In genomic region chr5:137652474-137652873, GRCm38 (mm10) we compare ENCODE assay signal across 8 mouse cellular contexts. TPM values are rescaled to one million over a fixed set of nuclear protein-coding genes. Genes with fewer than 3 reads are reported as not detected.
DNase-seq lines count a peak whose midpoint lies in the region; ATAC-seq and TF ChIP-seq lines count a peak whose summit lies in the region.

No protein-coding gene starts in this region.

- H3K4me3 ChIP-seq in forebrain, embryonic 11.5 days (ENCODE audit: low read depth, low read length) = no peak overlapping the region
- H3K4me3 ChIP-seq in forebrain, embryonic 12.5 days (replicated peaks) = no peak overlapping the region
- no peak overlapping the region for H3K4me3 ChIP-seq in hindbrain, embryonic 16.5 days (ENCODE audit: low read length)
- H3K4me3 ChIP-seq in liver, postnatal 0 days (ENCODE audit: low read depth, low read length) = no peak overlapping the region

- peak; percentile 84 for DNase-seq in forebrain, embryonic 11.5 days (ENCODE audit: low spot score)
- peak; percentile 64 to 68 for DNase-seq in B cell, adult 2 months
- DNase-seq in brain, embryonic 14.5 days (ENCODE audit: low read depth) = peak; percentile 77
- peak; percentile 81 for DNase-seq in liver, postnatal 0 days
- DNase-seq in retina, postnatal 1 day = peak; percentile 92

- peaks cover 3% of the 10 kb centered on the region; the same call in 1 of the 2 replicates for H3K4me1 ChIP-seq in forebrain, embryonic 11.5 days (replicated peaks; ENCODE audit: control insufficient read depth, insufficient read depth, low read length)
- H3K4me1 ChIP-seq in forebrain, embryonic 12.5 days = peaks cover 13% of the 10 kb centered on the region
- H3K4me1 ChIP-seq in hindbrain, embryonic 16.5 days (ENCODE audit: control insufficient read depth, insufficient read depth, low read depth, low read length) = peaks cover 6% of the 10 kb centered on the region; the same call in 1 of the 2 replicates
- peaks cover 3% of the 10 kb centered on the region; the same call in 1 of the 2 replicates for H3K4me1 ChIP-seq in liver, postnatal 0 days (ENCODE audit: insufficient read depth)

- peak; percentile 57; the same call in 1 of the 2 replicates for ATAC-seq in forebrain, embryonic 11.5 days (replicated peaks; ENCODE audit: low FRiP score)
- ATAC-seq in forebrain, embryonic 12.5 days (ENCODE audit: low FRiP score) = no peak; the same call in 1 of the 2 replicates
- peak; percentile 60 for ATAC-seq in erythroblast, adult 5-6 weeks (replicated peaks; ENCODE audit: low FRiP score, poor library complexity, severe bottlenecking)
- ATAC-seq in hindbrain, embryonic 16.5 days = no peak
- ATAC-seq in liver, postnatal 0 days = peak; percentile 46

- H3K9me3 ChIP-seq in forebrain, embryonic 11.5 days (ENCODE audit: control insufficient read depth, low read length) = no peaks in the 10 kb centered on the region
- H3K9me3 ChIP-seq in forebrain, embryonic 12.5 days = no peaks in the 10 kb centered on the region
- H3K9me3 ChIP-seq in hindbrain, embryonic 16.5 days (ENCODE audit: control insufficient read depth, low read length) = no peaks in the 10 kb centered on the region
- H3K9me3 ChIP-seq in liver, postnatal 0 days (ENCODE audit: low read length) = no peaks in the 10 kb centered on the region

- TF ChIP-seq EP300 in liver, postnatal 0 days (IDR thresholded peaks at IDR 0.05; ENCODE audit: low read depth) = no peak

- peak; percentile 85 for TF ChIP-seq CTCF in brain, embryonic 14.5 days (IDR thresholded peaks at IDR 0.05; ENCODE audit: borderline replicate concordance, extremely low read depth, insufficient read depth, insufficient read length)
- peak; percentile 86 for TF ChIP-seq CTCF in liver, postnatal 0 days (IDR thresholded peaks at IDR 0.05; ENCODE audit: low read depth)

- peaks cover 3% of the 10 kb centered on the region for H3K36me3 ChIP-seq in forebrain, embryonic 11.5 days (ENCODE audit: control insufficient read depth, insufficient read depth, low read length)
- H3K36me3 ChIP-seq in forebrain, embryonic 12.5 days (replicated peaks) = peaks cover 47% of the 10 kb centered on the region
- peaks cover 8% of the 10 kb centered on the region for H3K36me3 ChIP-seq in hindbrain, embryonic 16.5 days (ENCODE audit: control insufficient read depth, insufficient read depth, low read length)
- H3K36me3 ChIP-seq in liver, postnatal 0 days (replicated peaks; ENCODE audit: insufficient read depth, low read length) = peaks cover 47% of the 10 kb centered on the region

- no peak overlapping the region for H3K9ac ChIP-seq in forebrain, embryonic 11.5 days (ENCODE audit: low read length)
- no peak overlapping the region for H3K9ac ChIP-seq in forebrain, embryonic 12.5 days
- no peak overlapping the region for H3K9ac ChIP-seq in hindbrain, embryonic 16.5 days (ENCODE audit: low read depth, low read length)
- no peak overlapping the region for H3K9ac ChIP-seq in liver, postnatal 0 days (replicated peaks)

- no peak overlapping the region for H3K4me2 ChIP-seq in forebrain, embryonic 11.5 days (ENCODE audit: low read depth, low read length, severe bottlenecking)
- no peak overlapping the region for H3K4me2 ChIP-seq in forebrain, embryonic 12.5 days
- H3K4me2 ChIP-seq in hindbrain, embryonic 16.5 days (ENCODE audit: low read length) = no peak overlapping the region
- H3K4me2 ChIP-seq in liver, postnatal 0 days (ENCODE audit: low read depth, low read length) = no peak overlapping the region

- TF ChIP-seq POLR2A in brain, embryonic 14.5 days (IDR thresholded peaks at IDR 0.05; ENCODE audit: borderline replicate concordance, extremely low read depth, insufficient read depth, insufficient read length, poor library complexity, severe bottlenecking) = no peak

- no peak overlapping the region for H3K27ac ChIP-seq in forebrain, embryonic 11.5 days (ENCODE audit: low read depth, low read length)
- H3K27ac ChIP-seq in forebrain, embryonic 12.5 days = no peak overlapping the region
- H3K27ac ChIP-seq in hindbrain, embryonic 16.5 days (ENCODE audit: low read depth, low read length) = peak overlapping the region; percentile 31; the same call in 1 of the 2 replicates
- H3K27ac ChIP-seq in liver, postnatal 0 days (ENCODE audit: low read depth) = no peak overlapping the region

- H3K27me3 ChIP-seq in forebrain, embryonic 11.5 days (ENCODE audit: control insufficient read depth, insufficient read depth, low read length) = no peaks in the 10 kb centered on the region
- 0 out of 2 replicates have a peak, but pooled peaks cover 7% of the 10 kb centered on the region for H3K27me3 ChIP-seq in forebrain, embryonic 12.5 days
- H3K27me3 ChIP-seq in hindbrain, embryonic 16.5 days (replicated peaks; ENCODE audit: control insufficient read depth, insufficient read depth, low read length) = no peaks in the 10 kb centered on the region; the same call in 1 of the 2 replicates
- no peaks in the 10 kb centered on the region for H3K27me3 ChIP-seq in liver, postnatal 0 days (ENCODE audit: insufficient read depth, low read length)

- 29% methylated on average over 3 of the region's 3 CpGs for WGBS in forebrain, embryonic 11.5 days
- 18% methylated on average over 3 of the region's 3 CpGs for WGBS in forebrain, embryonic 12.5 days
- WGBS in hindbrain, embryonic 16.5 days = 30% methylated on average over 3 of the region's 3 CpGs
- 33% methylated on average over 3 of the region's 3 CpGs for WGBS in liver, postnatal 0 days (ENCODE audit: insufficient replicate concordance)

RNA-seq across cellular contexts. Expression of gene Irs3, which starts 7.0 kb away (rescaled TPM):
- polyA plus RNA-seq in forebrain, embryonic 11.5 days (2014; fragmentation: Nextera tagmentation; extraction: Ambion mirVana) = 0.25 TPM in 1 of 2 replicates, not detected in the other
- polyA plus RNA-seq in forebrain, embryonic 12.5 days (2016; fragmentation: Nextera tagmentation; extraction: Ambion mirVana) = not detected in 2 replicates
- polyA plus RNA-seq in brain, embryonic 14.5 days (2012; rRNA removed) = 0.06 TPM in 1 of 2 replicates, not detected in the other
- total RNA-seq in erythroblast, adult 5-6 weeks (2015; ENCODE audit: low replicate concordance) = not detected in 2 replicates
- total RNA-seq in erythroblast, adult 5-6 weeks (2017; ENCODE audit: low replicate concordance) = not detected in 2 replicates
- 0.11 and 0.16 TPM in 2 replicates for polyA plus RNA-seq in hindbrain, embryonic 16.5 days (2015; fragmentation: Nextera tagmentation; extraction: Ambion mirVana)
- polyA plus RNA-seq in liver, postnatal 0 days (2015; fragmentation: Nextera tagmentation; extraction: Ambion mirVana) = 0.11 TPM in 1 of 2 replicates, not detected in the other

RNA-seq across cellular contexts. Expression of gene Sap25, which starts 11.3 kb away (rescaled TPM):
- 9.3 and 10.7 TPM in 2 replicates for polyA plus RNA-seq in forebrain, embryonic 11.5 days (2014; fragmentation: Nextera tagmentation; extraction: Ambion mirVana)
- 9.0 and 10.5 TPM in 2 replicates for polyA plus RNA-seq in forebrain, embryonic 12.5 days (2016; fragmentation: Nextera tagmentation; extraction: Ambion mirVana)
- polyA plus RNA-seq in brain, embryonic 14.5 days (2012; rRNA removed) = 31.0 and 37.8 TPM in 2 replicates
- total RNA-seq in erythroblast, adult 5-6 weeks (2015; ENCODE audit: low replicate concordance) = 11.0 and 17.1 TPM in 2 replicates
- total RNA-seq in erythroblast, adult 5-6 weeks (2017; ENCODE audit: low replicate concordance) = 3.1 and 4.8 TPM in 2 replicates
- 3.4 and 6.6 TPM in 2 replicates for polyA plus RNA-seq in hindbrain, embryonic 16.5 days (2015; fragmentation: Nextera tagmentation; extraction: Ambion mirVana)
- 3.4 and 4.0 TPM in 2 replicates for polyA plus RNA-seq in liver, postnatal 0 days (2015; fragmentation: Nextera tagmentation; extraction: Ambion mirVana)

RNA-seq across cellular contexts. Expression of gene Gm20605, which starts 23.5 kb away (rescaled TPM):
- 9.9 and 15.3 TPM in 2 replicates for polyA plus RNA-seq in forebrain, embryonic 11.5 days (2014; fragmentation: Nextera tagmentation; extraction: Ambion mirVana)
- 9.6 and 10.1 TPM in 2 replicates for polyA plus RNA-seq in forebrain, embryonic 12.5 days (2016; fragmentation: Nextera tagmentation; extraction: Ambion mirVana)
- polyA plus RNA-seq in brain, embryonic 14.5 days (2012; rRNA removed) = 14.8 and 14.9 TPM in 2 replicates
- 1.9 and 6.3 TPM in 2 replicates for total RNA-seq in erythroblast, adult 5-6 weeks (2015; ENCODE audit: low replicate concordance)
- total RNA-seq in erythroblast, adult 5-6 weeks (2017; ENCODE audit: low replicate concordance) = 0.94 and 4.7 TPM in 2 replicates
- 7.4 and 7.6 TPM in 2 replicates for polyA plus RNA-seq in hindbrain, embryonic 16.5 days (2015; fragmentation: Nextera tagmentation; extraction: Ambion mirVana)
- polyA plus RNA-seq in liver, postnatal 0 days (2015; fragmentation: Nextera tagmentation; extraction: Ambion mirVana) = 2.4 and 2.6 TPM in 2 replicates

RNA-seq across cellular contexts. Expression of gene Lrch4, which starts 23.6 kb away (rescaled TPM):
- polyA plus RNA-seq in forebrain, embryonic 11.5 days (2014; fragmentation: Nextera tagmentation; extraction: Ambion mirVana) = 29.8 and 38.0 TPM in 2 replicates
- 29.8 and 35.1 TPM in 2 replicates for polyA plus RNA-seq in forebrain, embryonic 12.5 days (2016; fragmentation: Nextera tagmentation; extraction: Ambion mirVana)
- polyA plus RNA-seq in brain, embryonic 14.5 days (2012; rRNA removed) = 16.9 and 18.8 TPM in 2 replicates
- 9.0 and 27.2 TPM in 2 replicates for total RNA-seq in erythroblast, adult 5-6 weeks (2015; ENCODE audit: low replicate concordance)
- total RNA-seq in erythroblast, adult 5-6 weeks (2017; ENCODE audit: low replicate concordance) = 10.6 and 13.9 TPM in 2 replicates
- polyA plus RNA-seq in hindbrain, embryonic 16.5 days (2015; fragmentation: Nextera tagmentation; extraction: Ambion mirVana) = 14.9 and 21.6 TPM in 2 replicates
- 24.1 and 24.3 TPM in 2 replicates for polyA plus RNA-seq in liver, postnatal 0 days (2015; fragmentation: Nextera tagmentation; extraction: Ambion mirVana)

RNA-seq across cellular contexts. Expression of gene Fbxo24, which starts 23.7 kb away (rescaled TPM):
- 0.12 and 0.17 TPM in 2 replicates for polyA plus RNA-seq in forebrain, embryonic 11.5 days (2014; fragmentation: Nextera tagmentation; extraction: Ambion mirVana)
- polyA plus RNA-seq in forebrain, embryonic 12.5 days (2016; fragmentation: Nextera tagmentation; extraction: Ambion mirVana) = 0.26 and 0.45 TPM in 2 replicates
- 0.23 and 0.25 TPM in 2 replicates for polyA plus RNA-seq in brain, embryonic 14.5 days (2012; rRNA removed)
- not detected in 2 replicates for total RNA-seq in erythroblast, adult 5-6 weeks (2015; ENCODE audit: low replicate concordance)
- total RNA-seq in erythroblast, adult 5-6 weeks (2017; ENCODE audit: low replicate concordance) = not detected in 2 replicates
- polyA plus RNA-seq in hindbrain, embryonic 16.5 days (2015; fragmentation: Nextera tagmentation; extraction: Ambion mirVana) = not detected in 2 replicates
- not detected in 2 replicates for polyA plus RNA-seq in liver, postnatal 0 days (2015; fragmentation: Nextera tagmentation; extraction: Ambion mirVana)

Comparison
In these comparisons a context has a peak if more than half of its experiments do, and no peak if none do; other contexts are left out.
1. ATAC-seq: peak in forebrain, embryonic 11.5 days (single experiment), erythroblast, adult 5-6 weeks (single experiment) and liver, postnatal 0 days (single experiment); none in forebrain, embryonic 12.5 days (single experiment) and hindbrain, embryonic 16.5 days (single experiment).
2. Peak in every context shown above with its lines, with median percentiles within 50 percentile points of each other: DNase-seq.